Mouse (Mus musculus) small intestine, adult 10 weeks (tissue): ENCODE measurements around the gene Unc50. TPM values are rescaled to one million over a fixed set of nuclear protein-coding genes. Genes with fewer than 3 reads are reported as not detected.

Source experiments
- polyA plus RNA-seq: library from polyadenylated mRNA; stranded (reverse); fragments of 350-450 nt; fragmentation: Illumina TruSeq; extraction: RNeasy Lipid Tissue Mini Kit (QIAGEN cat#74804); gene quantifications from one replicate; pipeline ENCODE4 v1.2.3, GENCODE M21; 2014; ENCODE audit warnings: low replicate concordance

Gene Unc50
- 44.3 TPM for polyA plus RNA-seq

GRCm38 (mm10) chr1:37429366-37430296 is at the start of gene Unc50, which contains the start of gene Coa5:
TSS of gene Unc50 (plus strand) at chr1:37430139.
TSS of gene Coa5 (minus strand) at chr1:37430103.

Other genes with a start within 250 kb of the Unc50 start
- gene Cnga3, start 215.7 kb upstream of the Unc50 start, polyA plus RNA-seq = not detected
- gene Inpp4a, start 130.3 kb upstream of the Unc50 start, polyA plus RNA-seq = 16.0 TPM
- 157 TPM for gene Coa5, start within 50 bp of the Unc50 start, polyA plus RNA-seq
- 433 TPM for gene Mgat4a, start 110.9 kb downstream of the Unc50 start, polyA plus RNA-seq